Mouse (Mus musculus): ENCODE measurements around the gene Isl2.
A peak's percentile ranks its signal among the peaks of the same experiment; 100 is the strongest.

Gene Isl2

DNA sequence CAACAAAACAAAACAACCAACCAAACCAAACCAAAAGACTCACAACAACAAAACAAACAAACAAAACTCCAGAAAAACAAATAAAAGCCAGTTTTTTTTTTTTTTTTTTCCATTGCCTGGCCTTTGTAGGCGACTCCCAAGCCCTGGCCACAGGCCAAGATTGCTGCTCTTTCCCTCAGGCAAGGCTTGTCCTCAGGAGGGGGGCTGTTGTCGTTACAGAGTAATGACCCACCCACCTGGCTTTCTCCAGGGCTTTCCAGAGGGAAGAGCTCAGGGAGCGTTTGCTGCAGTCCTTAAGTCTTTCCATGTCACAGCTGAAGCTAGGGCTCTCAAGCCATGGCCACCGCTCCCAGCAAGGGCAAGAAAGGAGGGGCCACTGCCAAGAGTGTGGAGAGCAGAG is at the start of gene Isl2:
Isl2 (plus strand) TSS at position 296 of the 400 bp plus-strand sequence.
- no peak for DNase-seq (ENCODE audit: low spot score)

DNA sequence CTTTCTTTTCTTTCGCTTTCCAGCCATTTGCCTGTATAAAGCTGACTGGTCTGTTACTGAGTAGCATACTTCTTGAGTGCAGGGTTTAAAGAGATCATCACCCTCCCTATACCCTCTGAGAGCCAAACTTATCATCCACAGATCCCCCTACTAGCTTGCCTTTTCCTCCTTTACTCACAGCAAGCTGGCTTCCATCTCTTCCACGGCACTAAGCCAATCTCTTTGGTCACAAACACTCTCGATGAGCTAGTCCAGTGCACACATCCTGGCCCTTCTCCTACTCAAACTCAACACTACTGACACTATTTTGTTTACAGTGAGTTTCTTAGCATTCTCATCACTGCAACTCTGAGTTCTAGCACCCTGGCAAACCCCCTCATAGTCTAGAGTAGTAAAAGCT is 30.6 kb upstream of the Isl2 start:
- DNase-seq (ENCODE audit: low spot score), result no peak

DNA sequence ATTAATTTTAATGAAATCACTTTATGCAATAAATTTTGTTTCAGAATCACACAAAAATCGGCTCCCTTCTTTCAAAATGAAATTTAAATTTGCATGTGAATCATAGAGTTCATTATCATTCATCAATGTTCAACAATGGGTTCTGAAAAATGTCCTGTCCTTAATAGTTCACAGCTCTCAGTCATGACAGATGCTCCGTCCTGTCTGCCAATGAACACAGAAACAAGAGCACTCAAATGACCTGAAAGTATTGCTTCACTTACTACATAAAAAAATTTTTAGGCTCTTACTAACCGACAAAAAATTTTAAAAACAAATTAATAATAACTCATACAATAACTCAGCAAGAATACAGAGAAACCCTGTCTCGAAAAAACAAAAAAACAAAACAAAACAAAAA is 29.8 kb upstream of the Isl2 start:
- DNase-seq (ENCODE audit: low spot score), result no peak

DNA sequence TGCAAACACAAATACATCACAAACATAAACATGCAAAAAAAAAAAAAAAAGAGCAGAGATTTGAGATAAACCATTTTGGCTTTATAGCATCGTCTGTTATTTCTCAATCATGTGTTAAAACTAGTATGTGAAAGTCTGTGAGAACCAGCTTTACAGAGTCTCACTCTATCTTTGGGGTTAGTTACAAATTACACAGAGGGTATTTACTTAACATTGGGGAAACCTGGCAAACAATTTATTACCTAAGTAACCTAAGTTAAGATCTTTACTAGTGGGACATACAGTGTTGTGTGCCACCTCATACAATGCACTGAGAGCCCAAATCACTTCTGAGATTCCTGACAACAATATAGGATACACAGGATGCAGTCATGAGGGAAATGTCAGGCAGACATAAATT is 28.7 kb upstream of the Isl2 start:
- DNase-seq (ENCODE audit: low spot score), result no peak

DNA sequence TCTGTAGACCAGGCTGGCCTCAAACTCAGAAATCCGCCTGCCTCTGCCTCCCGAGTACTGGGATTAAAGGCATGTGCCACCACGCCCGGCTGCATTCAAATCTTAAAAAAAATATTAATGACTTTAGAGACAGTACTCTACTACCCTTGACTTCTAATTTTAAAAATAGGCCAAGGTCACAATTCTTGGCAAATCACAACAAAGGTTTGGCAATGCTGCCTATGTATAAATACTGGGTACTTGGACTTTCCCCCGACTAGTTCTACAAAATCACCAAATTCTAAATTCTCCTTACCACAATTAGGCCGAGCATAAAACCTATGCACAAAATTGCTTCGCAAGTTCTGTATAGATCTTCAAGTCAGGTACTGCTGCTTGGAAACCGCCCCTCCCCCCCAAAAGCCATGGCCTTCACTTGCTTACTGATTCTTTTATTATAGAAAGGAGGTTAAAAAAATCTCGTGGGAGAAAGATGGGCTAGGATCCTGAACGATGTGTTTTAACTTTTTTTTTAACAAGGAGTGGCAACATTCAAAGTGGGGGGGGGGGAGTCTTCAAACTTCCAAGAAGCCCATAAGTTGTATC is 27.7 kb upstream of the Isl2 start:
- DNase-seq (ENCODE audit: low spot score), result no peak

DNA sequence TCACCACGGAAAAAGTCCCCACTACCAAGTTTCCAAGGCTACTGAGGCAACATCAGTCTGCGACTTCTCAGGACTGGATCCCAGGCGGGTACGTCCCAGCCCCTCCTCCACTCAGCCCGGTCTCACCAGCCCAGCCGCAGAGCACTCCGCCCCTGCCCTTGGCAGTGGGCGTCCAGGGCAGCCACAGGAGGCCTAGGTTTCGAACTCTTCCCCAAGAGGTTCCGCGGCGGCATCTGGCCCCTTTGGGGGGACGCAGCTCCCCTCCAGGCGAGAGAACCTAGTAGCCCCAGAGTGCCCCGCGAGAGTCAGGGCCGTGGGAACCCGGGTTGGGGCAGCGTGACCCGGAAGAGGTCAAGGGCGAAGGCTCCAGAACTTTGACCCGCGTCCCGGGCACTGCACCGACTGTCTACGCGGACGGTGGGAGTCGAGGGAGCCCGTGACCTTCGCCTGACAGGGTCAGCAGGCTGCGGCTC is 26.9 kb upstream of the Isl2 start:
- peak; percentile 13 for DNase-seq (ENCODE audit: low spot score)

DNA sequence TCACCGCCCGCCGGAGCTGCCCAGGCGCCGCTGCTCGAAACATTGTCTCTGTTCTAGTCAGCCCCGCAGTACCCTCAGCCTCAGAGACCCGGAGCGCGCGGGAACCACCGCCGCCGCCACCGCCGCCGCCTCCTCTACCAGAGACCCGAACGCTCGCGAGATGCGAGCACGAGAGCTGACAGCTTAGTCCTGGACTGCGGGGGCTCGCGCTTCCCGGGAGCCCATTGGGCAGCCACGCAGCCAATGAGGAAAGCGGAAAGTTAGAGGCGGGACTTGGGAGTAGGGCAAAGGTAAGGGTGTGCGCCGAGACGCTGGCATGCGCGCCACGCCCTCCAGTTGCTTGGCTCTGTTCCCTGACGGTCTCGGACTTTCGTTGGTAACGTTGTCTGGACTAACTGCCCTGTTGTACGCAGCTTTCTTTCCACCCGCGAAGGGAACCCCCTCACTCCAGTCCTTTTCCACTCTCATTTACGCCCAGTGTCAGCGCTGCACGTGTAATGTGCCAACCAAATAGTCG is 26.4 kb upstream of the Isl2 start, which contains the start of gene Etfa:
Etfa (minus strand) TSS at position 217 of the 517 bp plus-strand sequence.
- DNase-seq (ENCODE audit: low spot score), result peak; percentile 84

DNA sequence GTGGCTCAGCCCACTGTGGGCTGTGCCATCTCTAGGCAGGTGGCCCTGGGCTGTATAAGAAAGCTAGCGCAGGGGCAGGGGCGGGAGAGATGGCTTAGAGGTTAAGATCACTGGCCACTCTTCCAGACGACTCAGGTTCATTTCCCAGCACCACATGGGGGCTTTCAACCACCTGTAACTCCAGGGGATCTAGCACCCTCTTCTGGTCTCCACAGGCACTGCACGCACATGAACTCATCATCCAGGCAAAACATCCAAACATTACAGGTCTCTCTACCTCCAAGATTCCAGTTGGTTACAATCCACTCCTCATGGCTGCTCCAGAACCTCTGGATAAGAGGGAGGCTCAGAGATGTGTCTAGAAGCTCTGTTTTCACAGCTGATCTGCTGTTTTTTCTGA is 12.8 kb upstream of the Isl2 start:
- no peak for DNase-seq (ENCODE audit: low spot score)

DNA sequence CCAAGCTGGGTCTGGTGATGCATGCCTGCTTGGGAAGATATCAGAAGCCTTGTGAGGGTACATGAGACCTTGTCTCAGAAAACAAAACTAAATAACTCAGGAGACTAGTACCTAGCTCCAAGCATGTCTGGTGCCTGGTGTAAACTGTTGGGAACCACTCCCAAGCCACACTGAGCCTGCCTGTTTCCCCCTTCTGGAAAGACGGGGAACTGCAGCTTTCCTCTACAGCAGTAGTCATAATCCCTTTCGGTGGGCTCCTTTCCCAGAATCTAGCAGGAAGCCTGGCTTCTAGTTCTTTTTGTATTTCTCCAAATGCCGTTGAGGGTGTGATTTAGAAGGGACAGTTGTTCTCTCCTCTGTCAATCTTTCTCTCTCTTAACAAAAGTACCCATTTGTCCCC is 2.6 kb upstream of the Isl2 start:
- no peak for DNase-seq (ENCODE audit: low spot score)

DNA sequence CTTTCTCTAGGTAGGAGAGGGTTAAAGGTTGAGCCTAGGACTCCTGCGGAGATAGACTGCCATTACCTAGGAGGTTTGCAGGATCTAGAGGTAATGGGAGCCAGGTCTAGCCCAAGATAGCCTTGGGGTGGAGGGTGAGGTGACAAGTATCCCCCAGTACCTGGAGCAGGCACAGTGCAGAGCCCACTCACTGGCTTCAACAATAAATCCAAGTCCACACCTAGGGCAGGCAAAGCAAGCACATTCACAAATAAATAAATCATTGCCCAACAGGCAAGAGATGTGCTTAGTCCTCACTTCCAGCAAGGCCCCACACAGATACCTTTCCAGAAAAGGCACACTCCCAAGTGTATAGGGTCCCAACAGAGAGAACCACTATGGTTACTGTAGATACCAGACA is 534 bp downstream of the Isl2 start:
- no peak for DNase-seq (ENCODE audit: low spot score)

DNA sequence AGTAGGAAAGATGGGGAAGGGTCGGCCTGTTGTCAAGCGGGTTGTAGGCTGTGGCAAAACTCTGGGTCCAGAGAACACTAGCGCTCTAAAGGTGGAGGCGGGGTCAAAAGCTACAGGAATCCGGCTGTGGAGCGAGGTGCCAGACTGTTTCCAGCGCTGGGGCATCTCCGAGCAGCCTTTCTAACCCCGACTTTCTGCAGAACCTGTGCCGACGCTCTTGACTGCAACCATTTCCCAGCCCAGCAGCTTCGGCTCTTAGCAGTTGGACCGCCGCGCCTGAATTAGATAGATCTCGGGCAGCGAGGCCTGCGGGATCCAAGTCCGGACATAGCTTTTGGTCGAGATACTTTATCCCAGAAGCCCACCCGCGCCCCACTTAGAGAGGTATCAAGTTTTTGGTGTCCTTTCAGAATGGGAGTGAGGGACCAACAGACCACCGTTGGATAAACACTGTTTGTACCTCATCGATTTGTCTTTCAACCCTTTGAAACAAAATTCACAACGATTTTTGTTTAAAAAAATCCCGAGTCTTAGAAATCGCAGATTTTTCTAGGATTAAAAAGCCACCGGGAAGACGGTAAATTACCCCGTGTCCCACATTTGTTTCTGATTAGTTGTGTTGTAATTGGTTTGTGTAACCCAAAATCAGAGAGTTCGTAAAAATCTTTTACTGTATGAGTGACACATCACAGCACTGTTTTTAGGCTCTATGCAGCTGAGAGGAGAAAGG is 1.4 kb downstream of the Isl2 start:
- DNase-seq (ENCODE audit: low spot score), result no peak

DNA sequence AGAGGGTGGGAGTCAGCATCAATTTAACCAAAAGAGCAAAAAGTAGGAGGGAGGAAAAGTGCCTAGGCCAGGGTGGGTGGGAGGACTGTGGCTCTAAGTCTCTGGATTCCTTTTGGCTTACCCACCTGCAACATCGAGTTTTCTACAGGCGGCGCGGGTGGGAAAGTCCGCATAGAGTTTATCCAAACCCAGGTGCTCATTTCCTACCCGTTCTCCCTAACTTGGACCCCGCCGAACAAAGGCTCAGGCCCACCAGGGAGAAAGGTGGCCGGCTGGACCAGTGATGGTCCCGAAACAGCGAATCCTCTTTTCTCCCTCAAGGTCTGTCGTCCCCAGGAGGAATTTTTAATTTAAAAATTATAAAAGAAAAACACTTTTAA is 1.9 kb downstream of the Isl2 start:
- DNase-seq (ENCODE audit: low spot score), result no peak

DNA sequence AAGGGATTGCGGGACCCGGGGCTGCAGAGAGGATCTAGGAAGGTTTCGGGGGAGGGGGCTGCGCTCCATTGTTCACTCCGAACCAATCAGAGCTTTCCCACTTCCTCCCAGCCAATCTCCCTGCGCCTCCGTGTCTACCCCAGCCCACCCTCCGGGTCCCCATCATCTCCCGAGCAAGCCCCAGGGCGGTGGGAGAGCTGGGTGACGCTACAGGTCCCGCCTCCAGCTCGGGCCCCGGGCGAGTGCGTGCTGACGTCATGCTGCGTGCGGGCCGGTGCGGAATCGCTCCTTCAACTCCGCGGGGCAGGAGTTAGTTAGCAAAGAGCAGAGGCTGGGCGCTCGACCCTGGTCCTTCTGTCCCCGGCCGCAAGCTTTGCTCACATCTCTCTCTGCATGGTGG is 2.4 kb downstream of the Isl2 start:
- DNase-seq (ENCODE audit: low spot score), result no peak

DNA sequence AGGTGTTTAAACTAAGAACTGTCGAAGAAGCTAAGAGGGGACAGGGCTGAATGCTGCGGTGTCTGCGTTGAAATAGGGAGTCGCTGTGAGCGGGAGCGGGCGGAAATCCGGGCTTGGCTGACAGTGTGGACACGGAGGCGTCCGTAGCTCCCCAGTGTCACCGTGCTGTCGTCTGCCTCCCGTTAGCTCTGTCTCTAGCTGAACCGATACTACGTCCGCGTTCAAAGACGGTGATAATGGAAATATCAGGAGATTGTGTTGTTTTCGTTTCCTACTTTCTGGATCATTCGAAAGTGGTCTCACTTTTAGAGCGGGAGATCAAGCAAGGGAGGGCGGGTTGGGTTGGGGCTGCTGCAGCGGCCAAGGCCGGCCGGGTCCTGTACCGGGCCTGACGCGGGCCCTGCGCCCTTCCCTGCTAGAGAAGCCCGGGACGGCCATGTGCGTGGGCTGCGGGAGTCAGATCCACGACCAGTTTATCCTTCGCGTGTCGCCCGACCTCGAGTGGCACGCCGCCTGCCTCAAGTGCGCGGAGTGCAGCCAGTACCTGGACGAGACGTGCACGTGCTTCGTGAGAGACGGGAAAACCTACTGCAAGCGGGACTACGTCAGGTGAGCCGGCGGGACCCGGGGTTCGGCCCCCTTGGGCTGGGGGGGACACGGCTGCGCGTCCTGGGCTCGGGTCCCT is 3.4 kb downstream of the Isl2 start:
- no peak for DNase-seq (ENCODE audit: low spot score)

DNA sequence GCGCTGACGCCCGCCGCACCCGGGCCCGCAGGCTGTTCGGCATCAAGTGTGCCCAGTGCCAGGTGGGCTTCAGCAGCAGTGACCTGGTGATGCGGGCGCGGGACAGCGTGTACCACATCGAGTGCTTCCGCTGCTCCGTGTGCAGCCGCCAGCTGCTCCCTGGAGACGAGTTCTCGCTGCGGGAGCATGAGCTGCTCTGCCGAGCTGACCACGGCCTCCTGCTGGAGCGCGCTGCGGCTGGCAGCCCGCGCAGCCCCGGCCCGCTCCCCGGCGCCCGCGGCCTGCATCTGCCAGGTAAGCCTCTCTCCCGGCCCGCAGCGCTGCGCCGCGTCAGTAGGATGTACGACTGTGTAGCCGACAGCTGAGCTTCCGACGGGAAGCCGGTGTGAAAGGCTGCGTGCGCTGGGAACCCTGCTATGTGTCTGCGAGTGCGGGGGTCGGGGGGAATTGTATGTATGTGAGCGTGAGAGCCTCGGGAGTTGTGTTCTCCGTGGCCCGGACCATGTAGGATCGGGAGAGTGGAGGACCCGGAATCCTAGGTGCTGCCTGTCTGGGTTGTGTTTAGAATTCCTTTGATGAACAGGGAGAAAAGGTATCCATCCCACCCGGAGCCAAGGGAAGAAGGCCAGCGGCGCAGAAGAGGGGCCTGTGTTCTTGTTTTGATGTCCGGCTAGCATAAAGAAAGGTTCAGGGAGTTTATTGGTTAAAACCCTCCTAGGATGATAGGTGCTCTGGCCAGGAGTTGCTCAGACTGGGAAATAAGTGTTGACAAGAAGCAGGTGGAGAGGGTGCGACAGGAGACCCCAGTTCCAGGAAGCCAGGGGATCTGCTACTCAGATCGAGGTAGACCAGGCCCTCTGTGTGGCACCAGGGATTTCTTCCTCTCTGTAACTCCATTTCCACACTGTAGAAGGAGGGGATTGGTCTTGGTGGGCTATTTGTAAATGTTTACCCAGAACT is 4.2 kb downstream of the Isl2 start:
- no peak for DNase-seq (ENCODE audit: low spot score)

DNA sequence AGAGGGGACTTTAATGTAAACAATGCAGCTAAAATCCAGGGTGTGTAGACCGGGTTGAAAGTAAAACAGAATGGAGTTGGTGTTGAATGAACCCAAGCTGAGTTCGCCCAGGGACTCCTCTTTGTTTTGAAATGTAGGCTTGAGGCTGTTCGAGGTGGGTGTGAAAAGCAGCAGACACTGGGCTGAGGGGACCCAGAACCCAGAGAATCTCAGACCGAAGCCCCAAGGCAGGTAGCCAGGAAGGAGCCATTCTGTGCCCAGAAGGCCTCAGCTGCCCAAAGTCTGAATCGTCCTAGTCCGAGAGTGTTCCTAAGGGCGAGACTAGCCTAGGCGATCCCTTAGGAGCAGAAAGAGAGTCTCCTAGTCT is 4.8 kb downstream of the Isl2 start:
- no peak for DNase-seq (ENCODE audit: low spot score)

DNA sequence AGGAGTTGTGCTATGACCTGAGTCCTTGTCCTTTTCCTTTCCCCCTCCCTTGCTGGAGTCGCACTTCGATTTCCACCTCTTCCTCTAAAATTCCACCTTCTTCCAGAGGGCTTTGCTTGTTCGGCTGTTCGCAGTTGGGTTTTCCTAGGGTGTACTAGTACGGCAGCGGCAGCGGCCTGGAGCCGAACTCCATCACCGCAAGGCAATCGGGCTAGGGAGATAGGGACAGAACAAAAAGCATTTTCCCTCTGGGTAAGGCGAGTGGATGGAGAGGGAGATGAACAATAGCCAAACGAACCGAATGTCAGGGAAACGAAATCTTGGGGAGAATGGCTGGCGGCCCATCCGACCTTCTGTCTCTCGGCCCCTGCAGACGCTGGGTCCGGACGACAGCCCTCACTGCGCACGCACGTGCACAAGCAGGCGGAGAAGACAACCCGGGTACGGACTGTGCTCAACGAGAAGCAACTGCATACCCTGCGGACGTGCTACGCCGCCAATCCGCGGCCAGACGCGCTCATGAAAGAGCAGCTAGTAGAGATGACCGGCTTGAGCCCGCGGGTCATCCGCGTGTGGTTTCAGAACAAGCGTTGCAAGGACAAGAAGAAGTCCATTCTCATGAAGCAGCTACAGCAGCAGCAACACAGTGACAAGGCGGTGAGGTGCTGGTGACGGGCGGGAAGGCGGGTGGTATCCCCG is 5.4 kb downstream of the Isl2 start:
- no peak for DNase-seq (ENCODE audit: low spot score)

DNA sequence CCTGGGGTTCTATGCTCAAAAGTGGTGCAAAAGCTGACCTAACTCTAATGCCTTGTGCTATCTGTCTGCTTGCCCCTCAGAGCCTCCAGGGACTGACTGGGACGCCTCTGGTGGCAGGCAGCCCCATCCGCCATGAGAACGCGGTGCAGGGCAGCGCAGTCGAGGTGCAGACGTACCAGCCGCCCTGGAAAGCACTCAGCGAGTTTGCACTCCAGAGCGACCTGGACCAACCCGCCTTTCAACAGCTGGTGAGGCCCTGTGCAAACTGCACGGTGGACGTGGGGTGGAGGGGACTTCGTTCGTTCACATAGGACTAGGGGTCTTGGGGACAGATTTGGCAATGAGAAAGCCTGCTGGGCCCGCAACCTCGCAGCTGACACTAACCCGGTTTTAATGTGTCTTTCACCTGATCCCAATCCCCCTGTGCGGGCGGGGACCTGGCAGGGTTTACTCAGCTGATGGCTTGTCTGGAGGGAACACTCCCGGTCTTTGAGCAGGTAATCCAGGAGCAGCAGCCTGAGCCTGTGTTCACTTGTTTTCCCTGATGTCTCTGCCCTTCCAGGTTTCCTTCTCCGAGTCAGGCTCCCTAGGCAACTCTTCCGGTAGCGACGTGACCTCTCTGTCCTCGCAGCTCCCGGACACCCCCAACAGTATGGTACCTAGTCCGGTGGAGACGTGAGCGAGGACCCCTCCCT is 6.5 kb downstream of the Isl2 start:
- DNase-seq (ENCODE audit: low spot score), result no peak

DNA sequence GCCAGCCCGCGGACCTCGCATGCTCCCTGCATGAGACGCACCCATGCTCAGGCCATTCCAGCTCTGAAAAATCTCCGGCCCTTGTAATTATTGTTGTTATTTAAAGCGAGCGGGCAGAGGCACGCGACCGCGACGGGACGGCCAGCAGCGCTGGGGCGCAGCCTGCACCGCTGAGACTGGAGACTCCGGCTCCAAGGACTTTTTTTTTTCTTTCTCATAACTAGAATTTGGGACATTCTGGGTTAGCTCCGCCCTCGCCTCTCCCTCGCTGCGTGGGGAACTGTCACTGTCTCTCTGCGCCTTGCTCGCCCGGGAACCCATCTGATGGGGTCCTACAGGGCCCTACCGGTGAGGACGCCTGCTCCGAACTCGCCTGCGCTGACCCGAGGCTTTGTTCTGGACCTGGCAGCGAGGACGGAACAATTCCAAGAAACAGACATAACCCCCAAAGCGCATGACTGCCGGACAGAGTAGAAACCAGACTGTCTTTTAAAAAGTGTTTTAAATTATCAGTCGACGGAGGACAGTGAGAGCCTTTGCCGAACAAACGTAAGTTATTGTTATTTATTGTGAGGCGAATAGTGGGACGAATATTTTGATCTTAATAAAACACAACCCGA is 7.2 kb downstream of the Isl2 start:
- DNase-seq (ENCODE audit: low spot score), result no peak
